Mouse (Mus musculus) v-Abl transformed pro-B cells (cell line): ENCODE data around the gene Lck.

Experiments used
- in situ Hi-C, 2 experiments: fragments of 400-800 bp; cut with MboI; formaldehyde crosslinking; loops; one replicate each; pipeline ENCODE4 v1.15.1; 2025; ENCODE audit not compliant: unreplicated experiment in 2 of 2

Lck gene

DNA sequence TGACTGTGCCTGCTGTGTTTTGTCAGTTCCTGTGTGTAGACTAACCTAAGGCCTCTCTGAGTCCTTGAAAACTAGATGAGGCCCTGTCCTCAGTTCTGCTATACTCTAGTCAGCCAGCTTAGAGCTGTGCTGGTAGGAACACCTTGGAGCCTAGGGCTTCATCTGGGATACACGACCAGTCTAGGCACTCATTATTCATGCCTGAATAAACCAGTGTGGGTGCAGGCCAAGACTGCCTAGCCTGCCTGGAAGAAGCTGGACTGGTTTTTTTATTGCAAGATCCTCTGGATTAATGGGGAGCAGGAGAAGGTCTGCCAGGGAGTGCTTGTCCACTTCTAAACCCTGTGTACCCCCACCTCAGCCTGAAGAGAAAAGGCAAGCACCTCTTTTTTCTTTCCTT, 13.5 kb upstream of the Lck start:
- in situ Hi-C loops, result no loop called here

DNA sequence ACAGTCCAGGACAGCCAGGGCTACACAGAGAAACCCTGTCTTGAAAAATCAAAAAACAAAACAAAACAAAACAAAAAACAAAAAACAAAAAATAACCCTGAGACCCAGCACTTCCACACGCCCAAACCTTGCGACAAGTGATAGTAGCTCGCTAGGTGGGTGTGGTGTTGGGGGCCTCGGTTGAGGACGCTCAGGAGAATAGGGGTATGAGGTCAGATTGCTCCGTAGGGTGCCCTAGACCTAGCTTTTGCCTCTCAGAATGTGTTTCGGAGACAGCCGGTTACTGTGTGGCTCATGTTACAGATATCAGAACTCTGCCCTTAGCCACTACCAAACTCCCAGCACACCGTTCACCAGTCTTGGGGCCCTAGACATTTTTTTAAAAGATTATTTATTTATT, 12.3 kb upstream of the Lck start:
- in situ Hi-C loops, result no loop called here

DNA sequence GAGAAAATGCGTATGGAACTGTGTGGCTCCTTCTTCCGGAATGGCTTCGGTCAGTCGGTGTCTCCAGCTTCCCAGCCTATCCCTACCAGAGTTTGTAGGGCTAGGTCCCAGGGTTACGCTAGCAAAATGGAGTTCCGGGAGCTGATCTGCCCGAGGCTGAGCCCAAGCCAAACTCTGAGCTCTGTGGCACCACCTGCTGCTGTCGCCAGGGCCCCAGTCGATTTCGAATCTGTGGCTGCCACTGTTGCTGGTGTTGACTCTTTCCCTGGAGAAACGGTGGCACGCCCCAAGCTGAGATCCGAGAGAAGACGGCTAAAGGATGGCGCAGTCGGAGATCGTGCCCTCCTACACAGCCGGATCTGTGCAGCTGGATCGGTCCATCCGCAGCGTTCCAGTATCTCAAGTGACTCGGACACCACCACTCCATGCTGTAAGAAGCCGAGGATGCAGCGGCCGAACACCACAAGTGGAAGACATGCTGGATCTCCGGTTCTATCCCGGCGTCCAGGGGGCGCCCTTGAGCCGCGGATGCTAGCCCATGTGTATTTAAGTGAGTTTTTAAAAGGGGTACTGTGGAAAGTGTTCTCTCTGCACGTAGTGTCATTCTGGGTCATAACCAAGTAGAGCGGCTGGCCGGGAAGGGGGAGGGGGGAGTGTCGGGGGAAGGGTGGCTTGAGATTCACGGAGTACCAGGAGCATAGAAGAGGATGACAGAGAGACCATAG, 11.6 kb upstream of the Lck start:
- in situ Hi-C loops, result no loop called here

DNA sequence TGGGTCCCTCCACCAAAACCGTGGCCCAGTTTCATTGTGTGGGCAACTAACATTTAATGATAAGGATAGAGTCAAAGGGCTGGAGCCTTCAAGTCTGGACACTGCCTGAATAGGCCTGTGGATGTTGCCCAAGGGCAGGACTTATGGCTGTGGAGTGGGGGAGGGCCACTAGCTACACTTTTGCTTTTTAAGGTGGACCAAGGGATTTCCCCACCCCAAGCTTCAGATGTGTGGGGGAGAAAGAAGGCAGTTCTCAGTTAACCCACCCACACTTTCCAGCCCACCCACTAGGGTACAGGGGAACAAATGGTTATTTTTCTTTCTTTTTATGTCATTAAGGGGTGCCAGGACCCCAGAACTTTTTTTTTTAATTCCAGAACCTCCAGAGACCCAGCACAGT, 10.9 kb upstream of the Lck start:
- in situ Hi-C loops, result no loop called here

DNA sequence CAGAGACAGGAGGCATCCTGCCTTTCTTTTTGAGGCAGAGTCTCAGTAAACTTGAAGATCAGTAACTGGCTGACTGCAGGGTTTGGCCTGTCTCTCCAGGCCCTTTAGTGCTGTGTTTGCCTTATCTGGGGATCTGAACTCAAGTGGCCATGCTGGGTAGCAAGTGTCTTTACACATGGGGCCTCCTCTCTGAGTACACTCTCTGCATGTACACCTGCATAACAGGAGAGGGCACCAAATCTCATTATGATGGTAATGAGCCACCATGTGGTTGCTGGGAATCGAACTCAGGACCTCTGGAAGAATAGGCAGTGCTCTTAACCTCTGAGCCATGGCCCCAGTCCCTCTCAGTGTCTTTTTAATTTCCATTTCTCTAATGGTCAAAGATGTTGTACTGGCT, 8.8 kb upstream of the Lck start:
- in situ Hi-C loops, result no loop called here

DNA sequence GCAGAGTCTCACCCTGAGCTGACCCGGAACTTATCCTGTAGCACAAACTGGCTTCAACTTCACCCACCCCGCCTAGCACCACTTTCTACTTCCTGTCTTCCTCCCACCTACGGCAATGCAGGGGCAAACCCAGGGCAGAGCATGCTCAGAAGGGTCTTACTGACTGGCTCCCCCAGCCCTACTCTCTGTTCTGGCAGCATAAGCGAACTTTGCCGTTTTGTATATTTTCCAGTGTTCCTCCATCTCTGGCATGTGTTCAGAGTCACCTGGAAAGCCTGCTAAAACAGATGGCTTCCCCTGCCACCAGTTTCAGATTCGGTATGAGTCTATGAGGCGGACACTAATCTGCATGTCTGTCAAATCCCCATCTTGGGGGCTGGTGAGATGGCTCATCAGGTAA, 6.9 kb upstream of the Lck start:
- in situ Hi-C loops, result no loop called here

DNA sequence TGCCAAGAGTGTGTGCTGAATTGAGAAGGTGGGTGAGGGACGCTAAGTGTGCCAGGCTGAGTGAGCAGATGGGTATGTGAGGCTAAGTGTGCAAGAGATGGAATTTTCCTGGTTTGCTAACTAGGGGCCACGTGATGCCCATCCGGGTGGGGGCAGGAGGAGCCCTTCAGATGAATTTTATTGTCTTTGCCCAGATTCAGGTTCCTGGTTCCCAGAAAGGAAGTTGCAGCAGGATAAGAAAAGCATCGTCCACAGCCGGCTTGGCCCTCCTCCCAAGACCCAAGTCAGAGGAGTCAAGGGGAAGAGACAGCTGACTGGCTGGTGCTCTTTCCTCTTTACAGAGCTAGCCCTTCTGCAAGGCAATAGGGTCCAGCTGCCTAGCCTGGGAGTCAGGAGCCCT, 5.0 kb upstream of the Lck start, which contains the start of gene Fam167b:
Gene Fam167b, minus strand, starts transcription at position 84 of the 400 bp plus-strand sequence.
- in situ Hi-C loops, result no loop called here

DNA sequence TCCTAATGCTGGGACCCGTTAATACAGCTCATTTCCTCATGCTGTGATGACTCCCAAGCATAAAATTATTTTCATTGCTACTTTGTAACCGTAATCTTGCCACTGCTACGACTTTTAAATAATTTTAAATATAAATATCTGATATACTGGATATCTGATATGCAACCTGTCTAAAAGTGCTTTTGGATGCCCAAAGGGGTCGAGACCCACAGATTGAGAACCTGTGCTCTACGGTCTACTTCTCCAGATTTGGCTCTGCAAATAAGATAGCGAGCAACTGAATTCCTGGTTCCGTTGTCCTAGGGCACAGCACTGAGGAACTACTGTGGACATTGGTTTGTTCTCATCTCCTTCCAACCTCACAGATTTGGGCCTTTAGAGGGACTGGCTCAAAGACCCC, 4.2 kb upstream of the Lck start:
- in situ Hi-C loops, result no loop called here

DNA sequence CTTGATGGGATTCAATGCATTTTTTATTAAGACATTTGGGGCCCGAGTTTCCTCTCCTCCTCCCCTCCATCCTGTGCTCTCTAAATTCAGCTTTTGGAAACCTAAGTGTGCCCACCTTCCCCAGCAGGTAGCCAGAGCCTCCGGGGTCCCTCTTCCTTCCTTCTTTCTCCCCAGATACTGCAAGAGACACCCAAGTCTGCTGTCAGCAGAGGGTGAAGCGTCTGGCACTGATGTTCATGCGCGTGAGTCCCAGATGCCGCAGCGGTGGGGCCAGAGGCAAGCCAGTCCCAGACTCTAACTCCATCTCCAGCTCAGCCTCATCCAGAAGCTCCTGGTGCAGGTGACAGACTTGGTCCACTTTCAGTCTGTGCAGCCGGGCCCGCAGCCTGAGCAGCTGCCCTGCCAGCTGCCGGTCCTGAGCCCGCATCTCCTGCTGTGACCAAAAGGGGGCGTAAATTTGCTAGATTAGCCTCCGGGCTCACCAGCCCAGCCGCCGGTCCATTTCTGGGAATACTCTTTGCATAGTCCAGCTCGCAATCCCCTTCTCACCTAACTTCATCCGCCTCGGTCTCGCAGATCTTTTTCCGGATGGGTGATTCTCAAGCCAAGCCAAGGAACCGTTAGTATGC, 3.5 kb upstream of the Lck start:
- in situ Hi-C loops, result no loop called here

DNA sequence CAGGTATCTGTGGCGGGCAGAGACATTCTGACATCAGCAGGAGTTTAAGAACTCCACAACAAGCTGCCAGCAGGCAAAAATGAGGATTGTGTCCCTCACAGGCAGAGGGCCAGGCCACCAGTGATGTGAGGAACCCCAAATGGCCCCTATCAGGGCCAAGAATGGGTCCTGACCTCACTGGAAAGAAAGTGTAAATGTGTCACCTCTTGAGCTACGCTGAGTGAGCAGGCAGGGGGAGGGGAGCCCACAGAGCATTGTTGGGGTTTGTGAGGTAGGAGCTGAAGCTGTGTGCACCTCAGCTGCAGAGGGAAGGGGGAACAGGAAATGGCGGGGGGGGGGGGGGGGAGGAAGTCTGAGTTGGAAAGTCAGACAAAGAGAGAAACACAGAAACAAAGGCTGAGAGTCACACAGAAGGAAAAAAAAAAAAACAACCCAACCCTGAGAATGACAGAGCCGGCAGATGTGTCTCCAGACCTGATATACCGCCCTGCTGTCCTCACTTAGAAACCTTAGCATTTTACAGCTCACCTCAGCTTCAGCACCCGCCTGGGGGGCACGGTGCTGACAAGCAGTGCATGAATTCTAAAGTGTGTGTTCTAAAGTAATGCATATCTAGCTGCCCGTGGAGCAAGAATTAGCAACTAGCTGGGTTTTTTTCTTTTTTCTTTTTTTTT, 1.9 kb upstream of the Lck start:
- in situ Hi-C loops, result no loop called here

DNA sequence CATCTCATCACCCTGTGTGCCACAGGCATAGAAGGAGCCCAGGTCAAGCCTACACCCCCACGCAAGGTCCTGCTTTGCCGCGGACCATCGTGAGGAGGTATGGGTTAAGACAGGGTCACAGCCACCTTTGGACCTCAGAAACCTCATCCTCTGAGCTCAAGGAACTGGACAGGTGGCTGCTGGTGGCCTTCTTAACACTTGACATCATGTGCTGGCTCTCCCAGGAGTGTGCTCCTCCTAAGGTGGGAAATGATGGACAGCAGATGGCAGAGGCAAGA, 409 bp downstream of the Lck start:
- in situ Hi-C loops, result no loop called here

DNA sequence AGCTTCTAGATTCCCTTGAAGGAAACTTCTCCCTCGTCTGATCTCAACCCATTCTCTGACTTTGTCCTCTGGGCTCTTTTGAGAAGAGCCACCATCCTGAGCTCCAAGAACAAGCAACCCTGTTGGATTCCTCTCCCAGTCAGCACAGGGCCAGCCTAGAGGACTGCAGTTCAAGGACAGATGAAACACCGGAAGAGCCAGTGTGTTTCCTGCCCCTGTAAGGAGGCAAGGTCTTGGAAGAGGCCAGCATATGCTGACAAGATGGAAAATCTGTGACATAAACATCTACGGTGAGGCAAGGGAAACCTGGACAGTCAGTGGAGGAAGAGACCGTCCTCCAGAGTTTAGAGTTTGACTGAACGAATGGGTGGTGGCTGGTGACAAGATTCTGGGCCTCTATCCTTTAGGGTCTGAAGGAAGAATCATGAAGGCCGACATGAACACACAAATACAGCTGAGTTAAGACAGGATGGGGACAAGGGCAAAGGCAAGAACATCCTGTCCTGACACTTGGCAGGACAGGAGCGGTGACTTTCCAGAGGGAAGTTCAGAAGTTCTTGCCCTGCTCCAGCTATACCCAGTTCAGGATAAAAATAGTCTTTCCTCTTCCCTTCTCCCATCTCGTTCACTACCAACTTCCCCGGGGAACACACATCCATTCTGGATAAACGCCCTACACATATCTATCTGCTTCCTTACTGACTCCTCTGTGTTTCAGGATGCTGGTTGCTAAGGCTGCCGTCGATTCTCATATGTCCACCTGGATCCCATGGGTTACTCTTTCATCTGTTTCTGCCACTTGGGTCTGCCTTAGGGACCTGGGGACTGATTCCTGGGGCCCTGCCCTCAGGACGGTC, 977 bp downstream of the Lck start:
- in situ Hi-C loops, result no loop called here

DNA sequence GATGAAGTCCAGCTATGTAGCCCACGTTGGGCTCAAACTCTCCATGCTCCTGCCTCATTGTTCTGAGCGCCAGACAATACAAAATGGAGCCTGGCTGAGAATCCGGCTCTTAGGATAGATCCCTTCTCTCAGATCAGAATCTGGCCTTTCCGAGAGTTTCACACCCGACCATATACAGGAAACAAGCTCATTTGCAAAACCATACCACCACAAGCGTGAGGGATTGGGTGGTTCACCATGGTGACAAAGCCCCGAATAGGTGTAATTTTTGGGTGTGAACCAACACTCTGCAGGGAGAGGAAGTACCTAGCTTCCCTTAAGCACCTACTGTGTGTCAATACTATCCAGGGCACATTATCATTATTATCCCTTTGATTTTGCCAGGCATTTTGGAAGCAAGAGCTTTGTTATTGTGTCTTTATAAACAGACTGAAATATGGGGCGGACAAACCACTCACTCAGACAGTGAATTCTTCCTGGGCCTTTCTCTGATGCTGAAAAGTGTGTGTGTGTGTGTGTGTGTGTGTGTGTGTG, 1.8 kb downstream of the Lck start:
- in situ Hi-C loops, result no loop called here

DNA sequence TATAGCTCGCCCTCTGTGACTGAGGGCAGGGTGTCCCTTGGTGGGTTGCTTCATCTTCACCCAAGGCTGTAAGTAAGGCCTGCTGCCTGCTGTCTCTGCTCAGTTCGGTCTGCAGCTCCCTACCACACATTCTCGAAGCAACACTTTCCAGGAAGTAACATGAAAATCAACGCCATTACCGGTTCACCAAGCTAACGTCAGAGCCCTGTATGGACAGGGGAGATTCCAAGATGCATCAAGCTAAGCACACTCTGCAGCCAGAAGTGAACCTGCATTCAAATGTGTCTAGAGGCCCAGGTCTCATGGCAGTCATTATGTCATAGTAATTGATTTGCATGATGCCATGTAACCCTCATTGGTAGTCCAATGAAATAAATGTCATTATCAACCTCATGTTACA, 3.4 kb downstream of the Lck start:
- in situ Hi-C loops, result no loop called here

DNA sequence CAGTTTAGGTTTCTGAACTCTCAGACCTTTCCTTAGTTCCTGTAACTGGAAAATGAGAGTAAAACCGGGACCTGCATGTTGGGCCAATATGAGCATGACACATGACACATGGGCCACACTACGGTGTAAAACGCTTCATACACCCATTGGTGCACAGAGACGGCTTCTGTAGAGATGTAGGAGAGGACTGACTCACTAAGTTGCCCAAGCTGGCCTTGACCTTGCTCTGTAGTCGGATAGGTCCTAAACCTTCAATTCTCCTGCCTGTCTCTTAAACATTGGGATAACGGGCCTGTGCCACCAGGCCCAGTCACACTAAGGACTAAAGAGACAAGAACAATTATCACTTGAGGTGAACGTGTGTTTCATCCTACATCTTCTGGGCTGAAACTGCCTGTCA, 5.1 kb downstream of the Lck start:
- in situ Hi-C loops, result no loop called here

DNA sequence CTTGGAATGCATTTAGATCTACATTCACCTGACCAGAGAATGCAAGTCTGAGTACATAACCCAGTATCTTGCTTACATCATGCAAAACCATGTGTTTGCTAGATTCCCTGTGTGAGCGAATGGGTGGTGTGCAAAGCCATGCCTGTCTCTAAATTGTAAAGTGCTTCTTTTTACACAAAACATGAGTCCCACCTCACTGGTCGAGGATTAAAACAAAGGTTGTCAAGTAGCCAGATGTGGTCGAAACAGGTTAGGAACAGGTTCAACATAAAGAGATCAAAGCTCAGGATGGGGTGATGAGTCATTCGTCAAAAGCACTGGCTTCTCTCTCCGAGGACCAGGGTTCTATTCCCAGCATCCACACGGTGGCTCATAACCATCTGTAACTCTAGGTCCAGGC, 8.3 kb downstream of the Lck start:
- in situ Hi-C loops, result no loop called here

DNA sequence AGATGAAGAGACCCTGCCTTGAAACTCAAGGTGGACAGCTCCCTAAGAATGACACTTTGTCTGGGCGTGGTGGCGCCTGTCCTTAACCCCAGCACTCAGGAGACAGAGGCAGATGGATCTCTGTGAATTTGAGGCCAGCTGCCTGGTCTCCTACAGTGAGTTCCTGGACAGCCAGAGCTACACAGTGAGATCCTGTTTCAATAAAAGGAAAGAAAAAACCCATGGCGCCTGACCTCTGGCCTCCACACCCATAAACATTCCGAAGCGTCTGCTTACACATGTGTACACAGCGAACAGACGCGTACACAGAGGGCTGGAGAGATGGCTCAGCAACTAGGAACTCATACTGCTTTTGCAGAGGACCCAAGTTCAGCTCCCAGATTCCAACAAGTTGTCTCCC, 9.7 kb downstream of the Lck start:
- in situ Hi-C loops, result no loop called here

DNA sequence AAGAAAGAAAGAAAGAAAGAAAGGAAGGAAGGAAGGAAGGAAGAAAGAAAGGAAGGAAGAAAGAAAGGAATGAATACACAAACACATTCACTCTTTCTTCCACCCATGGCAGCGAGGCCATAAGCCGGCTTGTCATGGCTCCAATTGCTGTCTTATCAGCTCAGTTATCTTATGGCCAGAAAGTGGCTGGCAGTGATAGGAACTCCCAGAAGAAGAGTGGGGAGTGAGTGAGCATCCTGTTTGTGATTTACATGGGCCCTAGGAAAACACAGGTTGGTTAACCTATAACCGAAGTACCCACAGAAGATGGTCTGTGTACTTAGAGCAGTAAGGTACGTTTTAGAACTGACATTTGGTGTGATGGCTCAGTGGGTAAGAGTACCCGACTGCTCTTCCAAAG, 12.3 kb downstream of the Lck start:
- in situ Hi-C loops, result no loop called here

DNA sequence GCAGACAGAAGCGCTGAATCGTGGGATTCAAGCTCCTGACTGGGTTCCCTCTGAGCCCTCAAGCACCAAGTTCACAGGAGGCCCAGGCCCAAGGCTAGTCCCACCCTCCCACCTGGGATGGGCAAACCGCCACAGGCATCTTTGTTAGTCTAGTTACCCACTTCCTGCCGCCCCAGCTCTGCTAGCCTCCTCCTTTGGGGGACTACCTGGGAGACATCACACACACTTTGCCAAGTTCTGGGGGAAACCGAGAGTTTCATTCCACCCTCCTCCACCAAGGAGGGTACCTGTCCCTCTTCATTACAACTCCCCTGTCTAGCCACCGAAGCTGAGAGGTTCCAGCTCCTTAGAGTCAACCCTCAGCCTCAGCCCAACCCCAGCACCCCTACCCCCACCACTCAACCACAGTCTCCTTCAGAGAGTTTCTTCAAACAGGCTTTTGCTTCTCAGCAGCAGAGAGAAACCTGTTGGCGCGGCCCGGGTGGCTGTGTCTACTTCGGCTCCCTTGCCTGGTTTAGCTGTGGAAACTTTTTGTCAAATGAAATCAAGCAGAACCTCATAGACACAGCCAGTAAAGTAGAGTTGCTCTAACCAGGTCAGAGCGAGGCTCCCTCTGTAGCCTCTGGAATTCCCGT, 15.0 kb downstream of the Lck start:
- in situ Hi-C loops, result no loop called here

DNA sequence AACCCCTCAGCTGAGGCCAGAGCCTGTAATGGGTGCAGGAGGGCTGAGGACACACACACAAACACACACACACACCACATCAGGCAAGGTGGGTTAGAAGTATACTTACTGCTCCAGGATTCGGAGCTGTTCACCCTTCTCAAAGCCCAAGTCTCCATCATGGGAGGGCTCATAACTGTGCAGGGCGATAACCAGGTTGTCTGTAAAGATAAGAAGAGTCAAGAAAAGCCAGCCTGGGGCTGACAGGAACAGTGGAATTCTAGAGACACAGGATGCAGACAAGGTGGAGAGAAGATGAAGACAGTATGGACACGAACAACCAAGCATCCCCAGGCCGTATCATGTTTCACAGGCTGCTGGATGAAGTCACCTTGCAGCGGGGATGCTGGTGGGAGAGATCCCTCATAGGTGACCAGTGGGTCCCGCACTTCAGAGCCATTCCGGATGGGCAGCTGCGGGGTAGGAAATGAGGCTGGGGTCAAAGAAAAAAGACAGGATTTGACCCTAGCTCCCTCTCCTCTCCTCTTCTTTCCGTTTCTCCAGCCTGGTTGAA, 16.1 kb downstream of the Lck start:
- in situ Hi-C loops, result no loop called here
